In genomic region chr2:25111184-25111791, GRCm38 (mm10) we compare ENCODE assay signal across 8 mouse cellular contexts. TPM values are rescaled to one million over a fixed set of nuclear protein-coding genes. Genes with fewer than 3 reads are reported as not detected.
DNase-seq lines count a peak whose midpoint lies in the region; ATAC-seq and TF ChIP-seq lines count a peak whose summit lies in the region.

No protein-coding gene starts in this region.

- intact Hi-C loops in left cerebral cortex, postnatal 36 days (cut with DNase I) = no loop called here

- no peak overlapping the region for H3K4me2 ChIP-seq in neural tube, embryonic 13.5 days
- H3K4me2 ChIP-seq in embryonic facial prominence, embryonic 14.5 days (ENCODE audit: low read depth, low read length) = no peak overlapping the region
- H3K4me2 ChIP-seq in kidney, postnatal 0 days (ENCODE audit: low read length) = no peak overlapping the region

- no peak for ATAC-seq in neural tube, embryonic 13.5 days (ENCODE audit: low read depth)
- 0 out of 2 replicates have a peak, but pooled peaks have one; percentile 47 for ATAC-seq in embryonic facial prominence, embryonic 14.5 days (ENCODE audit: low read depth)
- ATAC-seq in kidney, postnatal 0 days (replicated peaks; ENCODE audit: low FRiP score, low read depth) = peak; percentile 47; the same call in 1 of the 2 replicates
- peak; percentile 75 for ATAC-seq in megakaryocyte progenitor cell, adult 5-6 weeks (replicated peaks; ENCODE audit: poor library complexity)

- H3K36me3 ChIP-seq in neural tube, embryonic 13.5 days = no peaks in the 10 kb centered on the region
- no peaks in the 10 kb centered on the region for H3K36me3 ChIP-seq in embryonic facial prominence, embryonic 14.5 days (ENCODE audit: control insufficient read depth, insufficient read depth, low read length)
- H3K36me3 ChIP-seq in kidney, postnatal 0 days (ENCODE audit: insufficient read depth, low read length) = no peaks in the 10 kb centered on the region

- DNase-seq in neural tube, embryonic 10.5 days (ENCODE audit: extremely low spot score, low spot score) = no peak
- no peak for DNase-seq in embryonic facial prominence, embryonic 14.5 days (ENCODE audit: low spot score)
- no peak for DNase-seq in kidney, postnatal 0 days (ENCODE audit: low spot score)
- no peak for DNase-seq in cerebellum, adult 11 months
- no peak for DNase-seq in urinary bladder, postnatal 10 days (ENCODE audit: low spot score)
- no peak for DNase-seq in left cerebral cortex, postnatal 36 days (ENCODE audit: low spot score in 2 of 2)

- H3K4me3 ChIP-seq in neural tube, embryonic 13.5 days = no peak overlapping the region
- no peak overlapping the region for H3K4me3 ChIP-seq in embryonic facial prominence, embryonic 14.5 days (ENCODE audit: low read depth, low read length)
- no peak overlapping the region for H3K4me3 ChIP-seq in kidney, postnatal 0 days (replicated peaks; ENCODE audit: low read depth, low read length)

- peak overlapping the region; percentile 49 for H3K27ac ChIP-seq in neural tube, embryonic 13.5 days (replicated peaks)
- peak overlapping the region; percentile 52 for H3K27ac ChIP-seq in embryonic facial prominence, embryonic 14.5 days (replicated peaks; ENCODE audit: low read depth, low read length)
- H3K27ac ChIP-seq in kidney, postnatal 0 days = peak overlapping the region; percentile 63

- TF ChIP-seq CTCF in kidney, postnatal 0 days (IDR thresholded peaks at IDR 0.05; ENCODE audit: low read depth) = no peak

- no peaks in the 10 kb centered on the region for H3K27me3 ChIP-seq in neural tube, embryonic 13.5 days
- no peaks in the 10 kb centered on the region for H3K27me3 ChIP-seq in embryonic facial prominence, embryonic 14.5 days (replicated peaks; ENCODE audit: control insufficient read depth, insufficient read depth, low read length)
- H3K27me3 ChIP-seq in kidney, postnatal 0 days (ENCODE audit: insufficient read depth, low read length) = no peaks in the 10 kb centered on the region

- WGBS in neural tube, embryonic 13.5 days = 59% methylated on average over 9 of the region's 9 CpGs
- WGBS in embryonic facial prominence, embryonic 14.5 days = 64% methylated on average over 9 of the region's 9 CpGs
- 40% methylated on average over 9 of the region's 9 CpGs for WGBS in kidney, postnatal 0 days

- H3K4me1 ChIP-seq in neural tube, embryonic 13.5 days (replicated peaks) = peaks cover 6% of the 10 kb centered on the region; the same call in 1 of the 2 replicates
- no peaks in the 10 kb centered on the region for H3K4me1 ChIP-seq in embryonic facial prominence, embryonic 14.5 days (ENCODE audit: control insufficient read depth, insufficient read depth, low read length)
- no peaks in the 10 kb centered on the region for H3K4me1 ChIP-seq in kidney, postnatal 0 days (replicated peaks; ENCODE audit: insufficient read depth, low read length)

- no peak overlapping the region for H3K9ac ChIP-seq in neural tube, embryonic 13.5 days
- H3K9ac ChIP-seq in embryonic facial prominence, embryonic 14.5 days (ENCODE audit: low read depth, low read length) = no peak overlapping the region
- H3K9ac ChIP-seq in kidney, postnatal 0 days (ENCODE audit: low read depth, low read length) = no peak overlapping the region

- no peaks in the 10 kb centered on the region for H3K9me3 ChIP-seq in neural tube, embryonic 13.5 days
- no peaks in the 10 kb centered on the region for H3K9me3 ChIP-seq in embryonic facial prominence, embryonic 14.5 days (ENCODE audit: control insufficient read depth, low read length)
- no peaks in the 10 kb centered on the region for H3K9me3 ChIP-seq in kidney, postnatal 0 days (replicated peaks; ENCODE audit: low read length)

RNA-seq across cellular contexts. Expression of gene Noxa1, which starts 16.3 kb away (rescaled TPM):
- polyA plus RNA-seq in neural tube, embryonic 13.5 days (2015; fragmentation: Nextera tagmentation; extraction: Ambion mirVana) = not detected in 2 replicates
- 0.38 and 0.71 TPM in 2 replicates for polyA plus RNA-seq in embryonic facial prominence, embryonic 14.5 days (2014; fragmentation: Nextera tagmentation; extraction: Ambion mirVana)
- 0.41 and 0.43 TPM in 2 replicates for polyA plus RNA-seq in kidney, postnatal 0 days (2015; fragmentation: Nextera tagmentation; extraction: Ambion mirVana)
- total RNA-seq in megakaryocyte progenitor cell, adult 5-6 weeks (2015) = not detected in 2 replicates
- total RNA-seq in megakaryocyte progenitor cell, adult 5-6 weeks (2017) = not detected in 2 replicates
- total RNA-seq in left cerebral cortex, postnatal 36 days (2021) = not detected

RNA-seq across cellular contexts. Expression of gene Entpd8, which starts 31.2 kb away (rescaled TPM):
- not detected in 2 replicates for polyA plus RNA-seq in neural tube, embryonic 13.5 days (2015; fragmentation: Nextera tagmentation; extraction: Ambion mirVana)
- polyA plus RNA-seq in embryonic facial prominence, embryonic 14.5 days (2014; fragmentation: Nextera tagmentation; extraction: Ambion mirVana) = 0.22 TPM in 1 of 2 replicates, not detected in the other
- polyA plus RNA-seq in kidney, postnatal 0 days (2015; fragmentation: Nextera tagmentation; extraction: Ambion mirVana) = 6.2 TPM in 2 replicates
- total RNA-seq in megakaryocyte progenitor cell, adult 5-6 weeks (2015) = not detected in 2 replicates
- total RNA-seq in megakaryocyte progenitor cell, adult 5-6 weeks (2017) = not detected in 2 replicates
- total RNA-seq in left cerebral cortex, postnatal 36 days (2021) = not detected

RNA-seq across cellular contexts. Expression of gene Nsmf, which starts 57.1 kb away (rescaled TPM):
- polyA plus RNA-seq in neural tube, embryonic 13.5 days (2015; fragmentation: Nextera tagmentation; extraction: Ambion mirVana) = 125 and 134 TPM in 2 replicates
- 55.5 and 56.2 TPM in 2 replicates for polyA plus RNA-seq in embryonic facial prominence, embryonic 14.5 days (2014; fragmentation: Nextera tagmentation; extraction: Ambion mirVana)
- 71.0 and 74.6 TPM in 2 replicates for polyA plus RNA-seq in kidney, postnatal 0 days (2015; fragmentation: Nextera tagmentation; extraction: Ambion mirVana)
- 4.0 and 7.8 TPM in 2 replicates for total RNA-seq in megakaryocyte progenitor cell, adult 5-6 weeks (2015)
- total RNA-seq in megakaryocyte progenitor cell, adult 5-6 weeks (2017) = 3.7 and 5.7 TPM in 2 replicates
- 100 to 1,000 TPM; 458 to 503 TPM for total RNA-seq in left cerebral cortex, postnatal 36 days (2021)
